ENCODE assay signal across 8 mouse cellular contexts in the genomic region with DNA sequence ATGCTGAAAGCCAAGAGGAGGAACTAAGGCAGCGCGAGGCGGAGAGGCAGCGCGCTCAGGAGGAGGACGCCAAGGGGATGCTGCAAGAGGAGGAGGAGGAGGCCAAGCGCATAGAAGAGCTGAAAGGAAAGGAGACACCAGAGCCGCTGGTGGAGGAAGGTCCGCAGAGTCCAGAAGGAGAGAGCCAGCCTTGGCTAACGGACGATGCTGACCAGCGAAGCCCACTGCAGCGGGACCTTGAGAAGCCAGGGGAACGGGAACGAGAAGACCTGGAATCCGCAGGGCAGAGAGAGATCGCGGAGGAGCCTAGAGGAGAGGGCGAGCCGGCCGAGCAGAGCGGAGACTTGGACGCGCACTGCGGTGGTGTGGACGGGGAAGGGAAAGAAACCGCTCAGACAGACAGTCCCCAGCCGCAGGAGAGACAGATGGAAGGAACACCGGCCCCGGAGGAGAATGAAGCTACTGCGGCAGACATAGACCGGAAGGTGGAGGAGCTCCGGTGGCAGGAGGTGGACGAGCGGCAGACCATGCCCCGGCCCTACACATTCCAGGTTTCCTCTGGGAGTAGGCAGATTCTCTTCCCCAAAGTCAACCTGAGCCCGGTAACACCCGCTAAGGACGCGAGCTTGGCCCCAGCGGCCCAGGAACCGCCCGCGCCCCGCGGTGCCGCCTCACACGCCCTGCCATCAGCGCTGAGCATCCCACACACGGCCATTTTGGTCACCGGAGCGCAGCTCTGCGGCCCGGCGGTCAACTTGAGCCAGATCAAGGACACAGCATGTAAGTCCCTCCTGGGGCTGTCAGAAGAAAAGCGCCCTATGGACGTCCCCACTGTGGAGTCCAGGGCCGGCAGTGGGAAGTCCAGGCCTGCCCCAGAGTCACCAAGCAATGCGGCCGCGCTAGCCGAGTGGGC. TPM values are rescaled to one million over a fixed set of nuclear protein-coding genes. Genes with fewer than 3 reads are reported as not detected.
DNase-seq lines count a peak whose midpoint lies in the region; ATAC-seq lines count a peak whose summit lies in the region.

No protein-coding gene starts in this region.

- ATAC-seq in megakaryocyte, adult 5-6 weeks (ENCODE audit: poor library complexity, severe bottlenecking): no peak
- ATAC-seq in forebrain, embryonic 14.5 days: no peak
- no peak for ATAC-seq in limb, embryonic 13.5 days (ENCODE audit: low FRiP score, low read depth)
- no peak for ATAC-seq in stomach, embryonic 15.5 days (ENCODE audit: insufficient read depth, low FRiP score, low read depth)

- 35% methylated on average over 62 of the region's 62 CpGs for WGBS in forebrain, embryonic 14.5 days
- 22% methylated on average over 58 of the region's 62 CpGs for WGBS in limb, embryonic 13.5 days
- 34% methylated on average over 62 of the region's 62 CpGs for WGBS in stomach, embryonic 15.5 days

- peak overlapping the region; percentile 7; the same call in 1 of the 2 replicates for H3K9ac ChIP-seq in forebrain, embryonic 14.5 days (ENCODE audit: low read length)
- peak overlapping the region; percentile 50 for H3K9ac ChIP-seq in limb, embryonic 13.5 days
- no peak overlapping the region for H3K9ac ChIP-seq in stomach, embryonic 15.5 days

- peak overlapping the region; percentile 25 for H3K4me2 ChIP-seq in forebrain, embryonic 14.5 days (ENCODE audit: low read length)
- H3K4me2 ChIP-seq in limb, embryonic 13.5 days (replicated peaks): peak overlapping the region; percentile 67
- peak overlapping the region; percentile 68 for H3K4me2 ChIP-seq in stomach, embryonic 15.5 days

- H3K4me1 ChIP-seq in megakaryocyte, embryonic 14.5 days: peaks cover 7% of the 10 kb centered on the region
- peaks cover 3% of the 10 kb centered on the region; the same call in 1 of the 2 replicates for H3K4me1 ChIP-seq in forebrain, embryonic 14.5 days (ENCODE audit: control insufficient read depth, insufficient read depth, low read length)
- H3K4me1 ChIP-seq in limb, embryonic 13.5 days: peaks cover 29% of the 10 kb centered on the region
- H3K4me1 ChIP-seq in stomach, embryonic 15.5 days: peaks cover 13% of the 10 kb centered on the region; the same call in 1 of the 2 replicates

- peaks cover 20% of the 10 kb centered on the region for H3K9me3 ChIP-seq in megakaryocyte, embryonic 14.5 days
- H3K9me3 ChIP-seq in forebrain, embryonic 14.5 days (replicated peaks; ENCODE audit: control insufficient read depth, low read length): no peaks in the 10 kb centered on the region
- no peaks in the 10 kb centered on the region for H3K9me3 ChIP-seq in limb, embryonic 13.5 days
- no peaks in the 10 kb centered on the region for H3K9me3 ChIP-seq in stomach, embryonic 15.5 days

- peaks cover 2% of the 10 kb centered on the region for H3K27me3 ChIP-seq in megakaryocyte, embryonic 14.5 days (replicated peaks)
- H3K27me3 ChIP-seq in forebrain, embryonic 14.5 days (replicated peaks; ENCODE audit: control insufficient read depth, insufficient read depth, low read length): 0 out of 2 replicates have a peak, but pooled peaks cover 7% of the 10 kb centered on the region
- peaks cover 49% of the 10 kb centered on the region for H3K27me3 ChIP-seq in limb, embryonic 13.5 days
- H3K27me3 ChIP-seq in stomach, embryonic 15.5 days (replicated peaks): peaks cover 26% of the 10 kb centered on the region; the same call in 1 of the 2 replicates

- H3K4me3 ChIP-seq in megakaryocyte, embryonic 14.5 days (replicated peaks): peak overlapping the region; percentile 10
- H3K4me3 ChIP-seq in forebrain, embryonic 14.5 days (ENCODE audit: low read depth, low read length): no peak overlapping the region
- H3K4me3 ChIP-seq in limb, embryonic 13.5 days: peak overlapping the region; percentile 40
- H3K4me3 ChIP-seq in stomach, embryonic 15.5 days (replicated peaks): peak overlapping the region; percentile 43

- H3K36me3 ChIP-seq in megakaryocyte, embryonic 14.5 days (replicated peaks; ENCODE audit: low read length): peaks cover 81% of the 10 kb centered on the region
- peaks cover 51% of the 10 kb centered on the region for H3K36me3 ChIP-seq in forebrain, embryonic 14.5 days (ENCODE audit: control insufficient read depth, insufficient read depth, low read length)
- H3K36me3 ChIP-seq in limb, embryonic 13.5 days: peaks cover 27% of the 10 kb centered on the region
- no peaks in the 10 kb centered on the region for H3K36me3 ChIP-seq in stomach, embryonic 15.5 days

- no peak for DNase-seq in forebrain, embryonic 14.5 days (ENCODE audit: low spot score)
- DNase-seq in gastrocnemius, postnatal 25 days: no peak
- no peak for DNase-seq in cerebellum, postnatal 10 days
- no peak for DNase-seq in cerebellum, postnatal 4 days (ENCODE audit: low spot score in 2 of 2)

- H3K27ac ChIP-seq in forebrain, embryonic 14.5 days (ENCODE audit: low read depth, low read length): no peak overlapping the region
- H3K27ac ChIP-seq in limb, embryonic 13.5 days: no peak overlapping the region
- no peak overlapping the region for H3K27ac ChIP-seq in stomach, embryonic 15.5 days

RNA-seq across cellular contexts. Expression of gene Aasdh, which starts 48.0 kb away (rescaled TPM):
- 0.31 TPM in 1 of 2 replicates, not detected in the other for polyA plus RNA-seq in megakaryocyte, embryonic 14.5 days (2012; ENCODE audit: insufficient read depth, low replicate concordance)
- total RNA-seq in megakaryocyte, adult 5-6 weeks (2015): 6.4 and 7.6 TPM in 2 replicates
- total RNA-seq in megakaryocyte, adult 5-6 weeks (2017): 13.3 and 14.4 TPM in 2 replicates
- polyA plus RNA-seq in forebrain, embryonic 14.5 days (2014; fragmentation: Nextera tagmentation; extraction: Ambion mirVana): 18.2 and 18.4 TPM in 2 replicates
- 19.8 and 20.4 TPM in 2 replicates for polyA plus RNA-seq in limb, embryonic 13.5 days (2015; fragmentation: Nextera tagmentation; extraction: Ambion mirVana)
- 14.5 and 16.7 TPM in 2 replicates for polyA plus RNA-seq in stomach, embryonic 15.5 days (2015; fragmentation: Nextera tagmentation; extraction: Ambion mirVana)
- 1 to 10 TPM; 7.3 to 7.8 TPM for total RNA-seq in gastrocnemius, postnatal 25 days (2021)

Comparison
In these comparisons a context has a peak if more than half of its experiments do, and no peak if none do; other contexts are left out.
1. RNA of gene Aasdh, which starts 48.0 kb away (polyA plus RNA-seq): 19.8 to 20.4 TPM in limb, embryonic 13.5 days, 18.2 to 18.4 TPM in forebrain, embryonic 14.5 days and 14.5 to 16.7 TPM in stomach, embryonic 15.5 days; 0.31 TPM in megakaryocyte, embryonic 14.5 days; every median in the first group is over 10 times any median in the second.
2. Peak in every context shown above with its lines, with median percentiles within 50 percentile points of each other: H3K4me2 ChIP-seq.